Mouse (Mus musculus): Measurements from ENCODE around the gene Ambra1. TPM values are rescaled to one million over a fixed set of nuclear protein-coding genes. Genes with fewer than 3 reads are reported as not detected.

Ambra1 gene
- 74.6 TPM for total RNA-seq (2023)

DNA sequence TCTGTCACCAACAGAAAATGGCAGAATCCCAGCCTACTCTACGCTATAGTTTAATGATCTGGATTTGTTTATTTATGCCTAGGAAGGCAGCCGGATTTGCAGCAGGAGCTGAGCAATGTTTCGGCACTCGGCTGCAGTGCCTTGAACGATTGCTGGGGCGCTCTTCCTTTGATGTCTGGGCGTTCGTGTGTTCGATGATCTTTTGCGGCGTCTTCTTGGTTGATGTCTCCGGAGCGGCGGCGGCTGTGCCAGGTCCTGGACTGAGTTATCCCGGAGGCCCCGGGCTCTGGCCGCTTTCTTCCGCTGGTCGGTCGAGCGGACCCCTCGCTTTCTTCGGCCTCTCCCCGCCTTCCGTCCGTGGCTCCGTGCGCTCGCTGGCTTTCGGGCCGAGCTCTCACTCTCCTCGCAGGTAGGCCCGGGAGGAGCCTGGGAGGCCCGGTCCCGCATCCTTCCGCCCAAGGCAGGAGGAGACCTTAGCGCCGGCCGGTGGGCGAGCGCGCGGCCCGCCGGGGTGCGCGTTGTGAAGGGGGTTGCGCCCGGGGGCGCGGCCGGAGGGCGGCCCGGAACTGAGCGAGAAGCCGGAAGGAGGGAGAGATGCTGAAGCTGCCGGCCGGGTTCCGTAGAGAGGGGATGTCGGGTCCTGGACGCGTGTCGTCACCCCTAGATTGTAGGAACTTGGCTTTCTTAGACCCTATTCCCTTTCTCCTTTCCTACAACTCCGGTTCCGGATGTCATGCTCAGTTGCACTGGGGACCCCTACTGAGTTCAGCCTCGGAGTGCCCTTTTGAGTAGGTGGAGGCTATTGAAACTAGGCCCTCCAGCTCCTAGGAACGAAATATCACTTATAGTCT lies at the start of gene Ambra1:
TSS of gene Ambra1 (plus strand) at position 164 of the 851 bp plus-strand sequence.

GRCm38 (mm10) chr2:91710272-91711234 lies 19.4 kb upstream of the Ambra1 start, which contains the start of the genes Atg13 and Harbi1:
Atg13 (minus strand) TSS chr2:91710576.
Harbi1 (plus strand) TSS chr2:91710852.

GRCm38 (mm10) chr2:91926949-91927348 lies 197.0 kb downstream of the Ambra1 start, which contains the start of gene Chrm4:
Chrm4 (plus strand) TSS chr2:91927249.

DNA sequence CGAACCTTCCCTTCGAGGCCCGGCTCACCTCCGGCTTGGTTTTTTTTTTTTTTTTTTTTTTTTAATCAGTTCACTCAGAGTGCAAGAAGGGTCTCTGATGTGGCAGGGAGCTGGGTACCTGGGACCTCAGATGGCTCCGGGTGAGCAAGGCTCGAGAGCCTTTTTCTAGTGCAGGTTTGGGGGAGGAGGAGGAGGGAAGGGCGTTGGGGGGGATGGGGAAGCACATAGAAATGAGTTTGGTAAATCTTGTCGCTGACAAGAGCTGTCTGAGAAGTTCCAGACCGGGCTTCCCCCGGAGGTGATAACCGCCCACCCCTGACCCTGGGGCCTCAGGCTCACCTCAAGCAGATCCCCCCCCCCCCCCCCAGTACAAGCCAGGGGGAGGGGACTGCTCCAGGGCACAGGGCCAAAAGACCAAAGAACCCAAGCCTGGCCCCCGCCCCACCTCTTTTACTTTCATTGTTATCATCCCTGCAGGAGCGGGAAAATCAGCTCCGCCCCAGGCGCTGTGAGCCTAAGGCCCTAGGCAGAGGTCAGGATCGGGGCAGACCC lies 202.3 kb downstream of the Ambra1 start, which contains the start of gene Mdk:
TSS of gene Mdk (minus strand) at position 138 of the 552 bp plus-strand sequence.

DNA sequence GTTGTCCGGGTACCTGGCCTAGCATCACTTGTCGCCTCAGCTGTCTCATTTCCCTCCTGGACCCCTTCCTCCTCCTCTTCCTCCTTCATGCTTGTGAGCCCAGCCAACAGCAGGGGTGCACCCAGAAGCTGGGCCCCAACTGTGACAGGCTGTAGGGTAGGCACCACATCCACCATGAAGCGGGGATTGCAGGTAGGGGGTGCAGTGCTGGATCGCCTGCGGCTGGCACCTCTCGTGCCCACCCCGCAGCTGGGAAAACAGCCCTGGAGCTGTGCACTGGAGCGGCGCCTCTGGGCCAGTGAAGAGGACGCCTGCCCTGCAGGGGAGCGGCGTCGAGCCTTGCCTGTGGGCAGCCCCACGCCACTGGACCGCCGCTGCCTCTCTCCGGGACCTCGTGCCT lies 215.5 kb downstream of the Ambra1 start, which contains the start of gene Gm9821:
TSS of gene Gm9821 (plus strand) at position 221 of the 400 bp plus-strand sequence.

Other genes starting within 250 kb of the Ambra1 start
- 32.6 TPM for gene Ckap5, start 203.4 kb upstream of the Ambra1 start, total RNA-seq (2023)
- gene F2, start 93.7 kb upstream of the Ambra1 start, total RNA-seq (2023), result not detected
- 30.1 TPM for gene Zfp408, start 80.3 kb upstream of the Ambra1 start, total RNA-seq (2023)
- 103 TPM for gene Arhgap1, start 80.3 kb upstream of the Ambra1 start, total RNA-seq (2023)
- 48.5 TPM for gene Atg13, start 19.6 kb upstream of the Ambra1 start, total RNA-seq (2023)
- 12.0 TPM for gene Harbi1, start 19.3 kb upstream of the Ambra1 start, total RNA-seq (2023)
- 1.1 TPM for gene Chrm4, start 197.1 kb downstream of the Ambra1 start, total RNA-seq (2023)
- gene Mdk, start 202.2 kb downstream of the Ambra1 start, total RNA-seq (2023), result 5.0 TPM
- not detected for gene Gm9821, start 215.6 kb downstream of the Ambra1 start, total RNA-seq (2023)
- 347 TPM for gene Dgkz, start 245.7 kb downstream of the Ambra1 start, total RNA-seq (2023)